Mouse (Mus musculus): ENCODE data around the gene Pus3. TPM values are rescaled to one million over a fixed set of nuclear protein-coding genes. Genes with fewer than 3 reads are reported as not detected.
A peak's percentile ranks its signal among the peaks of the same experiment; 100 is the strongest.

Pus3 gene
- polyA plus RNA-seq, 1 experiment from 2014 or later: 15.7 TPM

GRCm38 (mm10) chr9:35523941-35524411 lies 34.4 kb upstream of the Pus3 start:
- Histone ChIP-seq H3K4me3 (replicated peaks; ENCODE audit: low read length) (no peak overlapping the region), H3K4me1 (replicated peaks; ENCODE audit: control insufficient read depth, insufficient read depth, low read length) (peaks cover 23% of the 10 kb centered on the region), H3K9ac (replicated peaks; ENCODE audit: low read depth, low read length) (no peak overlapping the region), H3K36me3 (ENCODE audit: control insufficient read depth, insufficient read depth) (no peaks in the 10 kb centered on the region), H3K4me2 (ENCODE audit: low read length) (peak overlapping the region; percentile 21), H3K9me3 (ENCODE audit: control insufficient read depth, low read length) (no peaks in the 10 kb centered on the region), H3K27me3 (replicated peaks; ENCODE audit: control insufficient read depth, insufficient read depth, low read length) (no peaks in the 10 kb centered on the region), H3K27ac (ENCODE audit: low read length) (peak overlapping the region; percentile 46)
- WGBS: 8% methylated on average over 7 of the region's 7 CpGs
- peak; percentile 84 for ATAC-seq

GRCm38 (mm10) chr9:35529141-35529540 lies 29.3 kb upstream of the Pus3 start:
- ATAC-seq: no peak
- WGBS: 62% methylated on average over 3 of the region's 3 CpGs
- no peaks in the 10 kb centered on the region for H3K27me3 ChIP-seq (replicated peaks; ENCODE audit: control insufficient read depth, insufficient read depth, low read length)

GRCm38 (mm10) chr9:35529796-35530195 lies 28.6 kb upstream of the Pus3 start:
- Histone ChIP-seq H3K36me3 (ENCODE audit: control insufficient read depth, insufficient read depth) (no peaks in the 10 kb centered on the region), H3K27me3 (replicated peaks; ENCODE audit: control insufficient read depth, insufficient read depth, low read length) (no peaks in the 10 kb centered on the region), H3K4me1 (replicated peaks; ENCODE audit: control insufficient read depth, insufficient read depth, low read length) (no peaks in the 10 kb centered on the region), H3K9me3 (ENCODE audit: control insufficient read depth, low read length) (no peaks in the 10 kb centered on the region), H3K27ac (ENCODE audit: low read length) (no peak overlapping the region), H3K4me2 (ENCODE audit: low read length) (no peak overlapping the region), H3K9ac (replicated peaks; ENCODE audit: low read depth, low read length) (no peak overlapping the region), H3K4me3 (replicated peaks; ENCODE audit: low read length) (no peak overlapping the region)
- WGBS: 11% methylated on average over 1 of the region's 1 CpGs
- ATAC-seq: no peak

More at GRCm38 (mm10) chr9:35529141-35529540, 29.3 kb upstream of the Pus3 start:
- Histone ChIP-seq H3K4me1 (replicated peaks; ENCODE audit: control insufficient read depth, insufficient read depth, low read length) (peaks cover 6% of the 10 kb centered on the region), H3K4me2 (ENCODE audit: low read length) (no peak overlapping the region), H3K4me3 (replicated peaks; ENCODE audit: low read length) (no peak overlapping the region), H3K36me3 (ENCODE audit: control insufficient read depth, insufficient read depth) (no peaks in the 10 kb centered on the region), H3K9me3 (ENCODE audit: control insufficient read depth, low read length) (no peaks in the 10 kb centered on the region), H3K9ac (replicated peaks; ENCODE audit: low read depth, low read length) (no peak overlapping the region), H3K27ac (ENCODE audit: low read length) (no peak overlapping the region)

- H3K4me2 ChIP-seq (ENCODE audit: low read length): no peak overlapping the region
- WGBS: 74% methylated on average over 9 of the region's 9 CpGs
- no peak overlapping the region for H3K27ac ChIP-seq (ENCODE audit: low read length)
- H3K27me3 ChIP-seq (replicated peaks; ENCODE audit: control insufficient read depth, insufficient read depth, low read length): no peaks in the 10 kb centered on the region
- no peak for ATAC-seq
- H3K36me3 ChIP-seq (ENCODE audit: control insufficient read depth, insufficient read depth): no peaks in the 10 kb centered on the region
- H3K4me3 ChIP-seq (replicated peaks; ENCODE audit: low read length): no peak overlapping the region
- no peaks in the 10 kb centered on the region; the same call in 1 of the 2 replicates for H3K4me1 ChIP-seq (replicated peaks; ENCODE audit: control insufficient read depth, insufficient read depth, low read length)
- no peaks in the 10 kb centered on the region for H3K9me3 ChIP-seq (ENCODE audit: control insufficient read depth, low read length)
- no peak overlapping the region for H3K9ac ChIP-seq (replicated peaks; ENCODE audit: low read depth, low read length)
These were observed 25.1 kb upstream of the Pus3 start for GRCm38 (mm10) chr9:35533266-35533665.

GRCm38 (mm10) chr9:35535110-35535509 lies 23.3 kb upstream of the Pus3 start:
- Histone ChIP-seq H3K4me2 (ENCODE audit: low read length) (no peak overlapping the region), H3K9ac (replicated peaks; ENCODE audit: low read depth, low read length) (no peak overlapping the region), H3K27ac (ENCODE audit: low read length) (no peak overlapping the region), H3K9me3 (ENCODE audit: control insufficient read depth, low read length) (no peaks in the 10 kb centered on the region), H3K36me3 (ENCODE audit: control insufficient read depth, insufficient read depth) (no peaks in the 10 kb centered on the region), H3K4me3 (replicated peaks; ENCODE audit: low read length) (no peak overlapping the region), H3K27me3 (replicated peaks; ENCODE audit: control insufficient read depth, insufficient read depth, low read length) (no peaks in the 10 kb centered on the region), H3K4me1 (replicated peaks; ENCODE audit: control insufficient read depth, insufficient read depth, low read length) (peaks cover 12% of the 10 kb centered on the region)
- ATAC-seq: peak; percentile 87
- WGBS: 3% methylated on average over 2 of the region's 2 CpGs

GRCm38 (mm10) chr9:35535876-35536275 lies 22.5 kb upstream of the Pus3 start:
- H3K4me3 ChIP-seq (replicated peaks; ENCODE audit: low read length): no peak overlapping the region
- WGBS: 81% methylated on average over 4 of the region's 4 CpGs

GRCm38 (mm10) chr9:35539001-35539750 lies 19.2 kb upstream of the Pus3 start:
- Histone ChIP-seq H3K9me3 (ENCODE audit: control insufficient read depth, low read length) (no peaks in the 10 kb centered on the region), H3K4me3 (replicated peaks; ENCODE audit: low read length) (no peak overlapping the region), H3K36me3 (ENCODE audit: control insufficient read depth, insufficient read depth) (peaks cover 7% of the 10 kb centered on the region; the same call in 1 of the 2 replicates), H3K4me2 (ENCODE audit: low read length) (no peak overlapping the region), H3K4me1 (replicated peaks; ENCODE audit: control insufficient read depth, insufficient read depth, low read length) (peaks cover 12% of the 10 kb centered on the region), H3K9ac (replicated peaks; ENCODE audit: low read depth, low read length) (no peak overlapping the region), H3K27me3 (replicated peaks; ENCODE audit: control insufficient read depth, insufficient read depth, low read length) (no peaks in the 10 kb centered on the region), H3K27ac (ENCODE audit: low read length) (no peak overlapping the region)
- 0 out of 2 replicates have a peak, but pooled peaks have one; percentile 17 for ATAC-seq
- WGBS: 72% methylated on average over 13 of the region's 13 CpGs

More at GRCm38 (mm10) chr9:35535876-35536275, 22.5 kb upstream of the Pus3 start:
- Histone ChIP-seq H3K36me3 (ENCODE audit: control insufficient read depth, insufficient read depth) (0 out of 2 replicates have a peak, but pooled peaks cover under 1% of the 10 kb centered on the region), H3K4me1 (replicated peaks; ENCODE audit: control insufficient read depth, insufficient read depth, low read length) (peaks cover 12% of the 10 kb centered on the region), H3K4me2 (ENCODE audit: low read length) (no peak overlapping the region), H3K9me3 (ENCODE audit: control insufficient read depth, low read length) (no peaks in the 10 kb centered on the region), H3K27me3 (replicated peaks; ENCODE audit: control insufficient read depth, insufficient read depth, low read length) (no peaks in the 10 kb centered on the region), H3K27ac (ENCODE audit: low read length) (no peak overlapping the region), H3K9ac (replicated peaks; ENCODE audit: low read depth, low read length) (no peak overlapping the region)
- no peak for ATAC-seq

GRCm38 (mm10) chr9:35541024-35541423 lies 17.4 kb upstream of the Pus3 start:
- H3K9ac ChIP-seq (replicated peaks; ENCODE audit: low read depth, low read length): no peak overlapping the region
- no peaks in the 10 kb centered on the region for H3K9me3 ChIP-seq (ENCODE audit: control insufficient read depth, low read length)
- no peak overlapping the region for H3K4me2 ChIP-seq (ENCODE audit: low read length)
- H3K27ac ChIP-seq (ENCODE audit: low read length): no peak overlapping the region
- H3K4me1 ChIP-seq (replicated peaks; ENCODE audit: control insufficient read depth, insufficient read depth, low read length): peaks cover 12% of the 10 kb centered on the region
- ATAC-seq: 0 out of 2 replicates have a peak, but pooled peaks have one; percentile 7
- H3K27me3 ChIP-seq (replicated peaks; ENCODE audit: control insufficient read depth, insufficient read depth, low read length): no peaks in the 10 kb centered on the region
- 85% methylated on average over 5 of the region's 5 CpGs for WGBS
- H3K36me3 ChIP-seq (ENCODE audit: control insufficient read depth, insufficient read depth): peaks cover 12% of the 10 kb centered on the region; the same call in 1 of the 2 replicates
- H3K4me3 ChIP-seq (replicated peaks; ENCODE audit: low read length): no peak overlapping the region

GRCm38 (mm10) chr9:35541488-35541887 lies 16.9 kb upstream of the Pus3 start:
- peaks cover 12% of the 10 kb centered on the region for H3K4me1 ChIP-seq (replicated peaks; ENCODE audit: control insufficient read depth, insufficient read depth, low read length)
- no peak overlapping the region for H3K9ac ChIP-seq (replicated peaks; ENCODE audit: low read depth, low read length)
- H3K9me3 ChIP-seq (ENCODE audit: control insufficient read depth, low read length): no peaks in the 10 kb centered on the region
- H3K27ac ChIP-seq (ENCODE audit: low read length): no peak overlapping the region
- H3K36me3 ChIP-seq (ENCODE audit: control insufficient read depth, insufficient read depth): peaks cover 12% of the 10 kb centered on the region; the same call in 1 of the 2 replicates
- H3K4me2 ChIP-seq (ENCODE audit: low read length): no peak overlapping the region
- H3K27me3 ChIP-seq (replicated peaks; ENCODE audit: control insufficient read depth, insufficient read depth, low read length): no peaks in the 10 kb centered on the region
- ATAC-seq: peak; percentile 80
- WGBS: 9% methylated on average over 6 of the region's 6 CpGs
- no peak overlapping the region for H3K4me3 ChIP-seq (replicated peaks; ENCODE audit: low read length)
